Mouse (Mus musculus) testis, postnatal 10 days (tissue): ENCODE measurements around the gene Pigf.
"Not testable (repeated sequence)": the region's sequence is repeated elsewhere in the genome, so short reads cannot be mapped to it uniquely, and the experiment has no call there.

Source experiments
- DNase-seq: peaks from one replicate; pipeline ENCODE4 v3.0.0; 2021; ENCODE audit warnings: low spot score

Gene Pigf

GRCm38 (mm10) chr17:87025269-87025949 lies at the start of gene Pigf, which contains the start of gene Cript:
TSS of gene Pigf (minus strand) at chr17:87025406.
TSS of gene Cript (plus strand) at chr17:87025550.
- peak; percentile 99 for DNase-seq

DNA sequence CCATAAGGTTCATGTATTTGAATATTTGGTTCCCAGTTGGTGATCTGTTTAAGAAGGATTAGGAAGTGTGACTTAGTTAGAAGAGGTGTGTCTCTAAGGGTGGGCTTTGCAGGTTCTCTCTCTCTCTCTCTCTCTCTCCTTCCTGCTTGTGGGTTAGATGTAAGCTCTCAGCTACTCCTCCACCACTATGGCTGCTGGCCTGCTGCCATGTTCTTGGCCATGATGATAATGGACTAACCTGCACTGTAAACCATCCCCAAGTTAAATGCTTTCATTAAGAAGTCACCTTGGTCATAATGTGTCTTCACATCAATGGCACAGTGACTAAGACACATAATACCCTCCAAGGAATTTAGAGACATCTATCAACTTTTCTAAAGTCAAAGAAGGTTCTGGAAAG lies 48.3 kb upstream of the Pigf start:
- no peak for DNase-seq

- no peak for DNase-seq
Observed at GRCm38 (mm10) chr17:87072766-87073440, 47.7 kb upstream of the Pigf start.

DNA sequence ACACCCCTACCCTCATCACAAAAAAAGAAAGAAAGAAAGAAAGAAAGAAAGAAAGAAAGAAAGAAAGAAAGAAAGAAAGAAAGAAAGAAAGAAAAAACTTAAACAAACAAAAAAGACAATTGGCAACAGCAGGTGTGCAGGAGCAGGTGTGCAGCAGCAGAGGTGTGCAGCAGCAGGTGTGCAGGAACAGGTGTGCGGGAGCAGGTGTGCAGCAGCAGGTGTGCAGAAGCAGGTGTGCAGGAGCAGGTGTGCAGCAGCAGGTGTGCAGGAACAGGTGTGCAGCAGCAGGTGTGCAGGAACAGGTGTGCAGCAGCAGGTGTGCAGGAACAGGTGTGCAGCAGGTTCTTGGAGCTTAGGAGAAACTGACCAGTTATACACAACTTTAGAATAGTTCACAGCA lies 47.0 kb upstream of the Pigf start:
- not testable (repeated sequence) for DNase-seq

GRCm38 (mm10) chr17:87068997-87069396 lies 43.8 kb upstream of the Pigf start:
- DNase-seq, result no peak

GRCm38 (mm10) chr17:87063969-87064368 lies 38.8 kb upstream of the Pigf start:
- DNase-seq, result no peak

GRCm38 (mm10) chr17:87063461-87063860 lies 38.3 kb upstream of the Pigf start:
- DNase-seq, result no peak

DNA sequence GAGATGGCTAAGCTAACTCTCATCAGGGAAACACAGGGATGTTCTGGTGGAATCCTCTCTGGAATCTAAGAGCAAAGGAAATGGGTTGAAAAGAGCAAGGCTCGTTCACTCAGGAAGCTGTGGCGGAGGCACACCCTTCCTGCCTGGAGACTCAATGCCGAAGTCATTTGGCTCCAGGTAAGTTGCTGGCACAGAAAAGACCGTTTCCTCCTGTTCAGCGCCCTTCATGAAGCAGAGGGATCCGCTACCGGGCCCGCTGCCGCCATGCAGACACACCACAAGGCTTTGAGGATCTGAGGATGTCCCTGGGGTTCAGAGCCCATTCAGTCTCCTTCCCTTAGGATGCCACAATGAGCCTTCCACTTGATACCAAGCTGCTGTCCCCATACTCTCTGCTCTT lies 37.4 kb upstream of the Pigf start:
- DNase-seq, result no peak

- peak; percentile 65 for DNase-seq
Observed at GRCm38 (mm10) chr17:87057486-87058266, 32.5 kb upstream of the Pigf start.

- no peak for DNase-seq
Observed at GRCm38 (mm10) chr17:87056761-87057160, 31.6 kb upstream of the Pigf start.

DNA sequence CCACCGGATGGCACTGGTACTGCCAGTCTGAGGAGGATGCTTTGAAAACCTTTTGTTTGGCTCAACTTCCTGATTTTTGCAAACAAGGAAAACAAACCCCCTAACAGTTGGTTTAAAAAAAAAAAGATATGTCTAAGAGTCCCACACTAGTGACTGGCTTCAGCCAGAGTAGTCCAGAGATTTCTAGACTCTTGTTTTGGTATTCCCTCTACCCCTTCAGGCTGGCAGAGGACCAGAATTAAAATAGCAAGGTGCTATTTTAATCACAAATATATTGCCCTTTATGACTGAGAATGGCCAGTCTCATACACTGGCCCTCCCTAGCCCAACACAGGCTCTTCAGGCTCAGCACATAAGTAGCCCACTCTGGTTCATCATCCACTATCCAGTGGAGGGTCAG lies 30.5 kb upstream of the Pigf start:
- no peak for DNase-seq

DNA sequence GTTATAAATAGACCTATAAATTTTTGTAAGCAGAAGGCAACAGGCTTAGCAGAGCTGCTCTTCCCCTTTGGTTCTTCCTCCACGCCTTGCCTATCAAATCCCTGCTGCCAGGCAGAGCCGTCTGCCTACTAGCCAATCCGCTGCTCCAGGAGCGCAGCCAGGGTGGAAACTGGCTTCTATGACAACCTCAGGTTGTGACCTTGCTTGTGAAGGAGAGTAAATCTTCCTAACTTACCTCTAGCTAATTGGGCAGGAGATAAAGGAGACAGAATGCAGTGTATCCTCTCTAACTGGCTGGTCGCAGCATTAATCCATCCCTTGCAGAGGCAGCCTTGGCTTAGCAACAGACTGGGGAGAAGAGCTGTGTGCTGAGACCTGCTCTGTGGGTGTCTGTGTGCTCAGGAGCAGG lies 29.8 kb upstream of the Pigf start:
- no peak for DNase-seq

DNA sequence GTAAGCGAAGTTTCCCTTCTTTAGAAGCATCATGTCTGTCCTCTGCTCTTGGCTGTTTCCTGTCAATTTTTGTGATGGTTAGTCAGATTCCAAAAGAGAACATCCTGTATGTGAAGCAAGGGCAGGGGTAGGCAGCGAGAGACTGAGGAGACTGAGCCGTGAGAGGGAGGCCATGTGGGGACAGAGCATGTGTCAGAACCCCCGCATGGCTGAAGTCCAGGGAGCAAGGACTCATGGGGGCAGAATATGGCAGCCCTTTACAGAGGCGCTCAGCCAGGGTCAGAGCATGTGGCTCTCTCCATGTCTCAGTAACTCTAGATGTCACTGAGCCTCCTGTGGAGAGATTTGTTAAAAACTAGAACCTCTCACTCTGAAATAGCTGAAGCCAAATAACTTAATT lies 28.7 kb upstream of the Pigf start:
- DNase-seq, result peak; percentile 53

- DNase-seq, result peak; percentile 7
Observed at GRCm38 (mm10) chr17:87052432-87052831, 27.2 kb upstream of the Pigf start.

- DNase-seq, result peak; percentile 23
Observed at GRCm38 (mm10) chr17:87051652-87052051, 26.4 kb upstream of the Pigf start.

DNA sequence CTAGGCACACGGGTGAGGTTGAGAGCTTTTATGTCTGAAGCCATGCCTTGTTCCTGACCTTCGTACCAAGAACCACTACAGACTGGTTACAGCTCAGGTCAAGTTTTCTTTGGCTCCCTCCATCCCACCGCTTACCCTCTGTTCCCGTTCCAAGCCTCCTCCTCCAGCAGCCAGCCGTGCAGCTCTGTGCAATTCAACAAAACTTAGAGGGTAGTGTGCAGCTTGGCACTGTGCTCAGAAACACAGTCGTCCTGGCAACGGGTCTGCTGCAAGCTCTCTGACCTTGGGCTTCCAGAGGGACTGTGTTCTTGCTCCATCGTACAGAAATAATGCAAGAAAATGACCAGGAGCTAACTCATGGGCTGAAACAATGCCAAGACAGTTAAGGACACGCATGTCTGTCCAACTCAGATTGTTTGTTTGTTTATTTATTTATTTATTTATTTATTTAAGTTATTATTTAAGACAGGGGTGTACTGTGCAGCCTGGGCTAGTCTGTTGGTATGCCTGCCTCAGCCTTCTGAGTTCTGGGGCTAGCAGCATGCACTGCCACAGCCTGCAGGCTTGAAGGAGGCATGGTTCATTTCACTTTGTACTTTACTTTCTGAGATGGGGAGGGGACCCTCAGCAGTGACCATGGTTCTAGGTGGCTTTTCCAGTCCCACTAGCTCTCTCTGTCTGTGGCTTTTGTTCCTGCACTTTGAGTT lies 25.4 kb upstream of the Pigf start:
- peak; percentile 67 for DNase-seq

DNA sequence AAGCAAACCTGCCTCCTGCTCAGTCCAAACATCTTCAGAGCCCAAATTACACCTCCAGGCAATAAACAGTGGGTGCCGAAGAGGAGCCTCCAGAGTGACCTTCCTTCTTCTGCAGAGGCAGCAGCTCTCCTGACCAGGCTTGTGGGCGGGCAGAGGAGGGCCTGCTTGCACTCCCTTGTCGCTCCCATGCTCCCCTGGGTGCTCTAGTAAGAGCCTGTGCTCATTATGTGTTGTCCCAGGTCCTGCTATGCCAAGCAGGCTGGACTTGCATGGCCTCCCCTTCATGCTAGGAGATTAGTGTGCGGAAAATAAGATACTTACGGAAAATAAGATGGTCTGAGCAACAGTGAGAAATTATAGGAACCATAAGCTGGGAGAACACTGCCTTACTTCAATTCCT lies 24.5 kb upstream of the Pigf start:
- DNase-seq, result peak; percentile 43

GRCm38 (mm10) chr17:87044796-87045195 lies 19.6 kb upstream of the Pigf start:
- no peak for DNase-seq

- DNase-seq, result peak; percentile 97
Observed at GRCm38 (mm10) chr17:87044364-87044763, 19.2 kb upstream of the Pigf start.

- no peak for DNase-seq
Observed at GRCm38 (mm10) chr17:87041739-87042138, 16.5 kb upstream of the Pigf start.

DNA sequence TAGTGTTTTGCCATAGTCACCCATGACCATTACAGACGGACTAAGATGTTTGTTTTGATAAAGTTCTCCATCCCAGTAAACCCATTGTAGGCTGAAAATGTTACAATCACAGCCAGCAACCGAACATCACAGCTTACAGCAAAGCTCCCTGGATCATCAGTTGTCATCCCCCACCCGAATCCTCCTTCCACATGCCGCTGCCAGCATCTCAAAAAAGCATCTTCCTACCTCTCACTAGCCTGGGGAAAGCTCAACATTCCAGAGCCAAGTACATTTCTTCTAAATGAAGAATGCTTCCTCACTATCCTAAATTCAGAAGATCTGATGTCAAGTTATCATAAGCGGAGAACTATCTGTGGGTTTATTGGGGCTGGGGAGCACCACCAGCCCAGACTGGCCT lies 13.3 kb upstream of the Pigf start:
- DNase-seq, result no peak
